Mouse (Mus musculus) ES-E14 (cell line): ENCODE data around the gene Csrnp1.

Experiments
- CHD2 ChIP-seq: IDR thresholded peaks from 2 replicates; pipeline ENCODE4 v1.6.1; 2014; ENCODE audit warnings: mild to moderate bottlenecking, low read depth, low read length, inconsistent platforms
- ZNF384 ChIP-seq: IDR thresholded peaks from 2 replicates; pipeline ENCODE4 v1.6.1; 2012; ENCODE audit warnings: low read depth, low read length, inconsistent platforms

- TF ChIP-seq CHD2 (no peak), ZNF384 (no peak)
Measured at GRCm38 (mm10) chr9:119923462-119923861, 61.0 kb downstream of the Csrnp1 start.
